Mouse (Mus musculus): ENCODE data around the gene Fam131a.

Gene Fam131a

DNA sequence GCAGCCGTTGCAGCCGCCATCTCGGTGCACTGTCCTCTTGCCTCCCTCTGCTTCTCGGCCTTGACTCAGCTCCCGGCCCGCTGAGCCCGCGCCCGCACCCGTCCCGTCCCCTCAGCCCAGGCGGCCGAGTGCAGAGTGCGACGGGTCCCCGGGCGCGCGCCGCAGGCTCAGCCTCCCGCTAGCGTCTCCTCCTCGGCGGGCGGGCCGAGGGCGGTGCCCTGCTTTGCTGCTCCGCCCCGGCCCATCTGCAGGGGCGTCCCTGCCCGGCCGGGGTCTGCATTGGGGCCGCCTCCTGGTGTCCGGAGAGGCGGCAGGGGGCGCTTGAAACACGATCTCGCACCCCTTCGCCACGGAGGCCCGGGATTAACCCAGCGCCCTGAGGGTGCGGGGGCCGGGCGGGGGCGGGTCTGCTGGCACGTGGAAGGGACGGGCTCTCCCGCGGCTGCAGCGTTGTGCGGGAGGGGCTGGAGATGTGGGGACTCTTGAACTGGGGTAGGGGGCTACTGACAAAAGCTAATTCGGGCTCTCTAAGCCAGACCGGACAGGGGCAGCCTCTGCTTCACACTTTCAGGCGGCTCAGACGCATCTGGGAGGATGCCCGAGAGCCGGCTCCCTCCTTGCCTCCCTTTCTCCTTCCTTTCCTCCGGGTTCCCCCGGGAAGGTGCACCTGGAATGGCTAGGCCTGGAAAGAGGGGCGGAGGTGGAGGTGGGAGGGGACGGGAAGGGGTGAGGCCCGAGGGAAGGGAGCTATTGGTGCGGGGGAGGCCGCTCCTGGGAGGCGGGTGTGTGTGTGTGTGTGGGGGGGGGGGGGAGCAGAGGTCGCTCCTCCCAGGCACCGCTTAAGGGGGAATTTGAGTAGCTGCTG is 23.2 kb downstream of the Fam131a start:
- peak; percentile 88 for DNase-seq (ENCODE audit: low spot score)

DNA sequence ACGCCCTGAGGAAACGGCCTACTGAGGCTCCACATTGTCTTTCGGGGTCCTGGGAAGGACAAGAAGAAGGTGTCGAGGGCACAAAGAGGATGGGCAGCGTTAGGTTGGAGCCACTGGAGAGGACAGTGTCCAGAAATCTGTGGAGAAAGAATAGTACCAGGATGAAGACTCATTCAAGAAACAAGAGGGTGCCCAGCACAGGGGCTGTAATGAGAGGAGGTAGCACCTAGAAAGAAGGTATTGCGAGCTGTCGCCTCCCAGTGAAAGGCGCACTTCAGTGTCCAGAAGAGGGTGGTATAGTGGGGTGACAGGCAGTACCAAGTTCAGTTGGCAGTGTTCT is 23.8 kb downstream of the Fam131a start:
- no peak for DNase-seq (ENCODE audit: low spot score)

DNA sequence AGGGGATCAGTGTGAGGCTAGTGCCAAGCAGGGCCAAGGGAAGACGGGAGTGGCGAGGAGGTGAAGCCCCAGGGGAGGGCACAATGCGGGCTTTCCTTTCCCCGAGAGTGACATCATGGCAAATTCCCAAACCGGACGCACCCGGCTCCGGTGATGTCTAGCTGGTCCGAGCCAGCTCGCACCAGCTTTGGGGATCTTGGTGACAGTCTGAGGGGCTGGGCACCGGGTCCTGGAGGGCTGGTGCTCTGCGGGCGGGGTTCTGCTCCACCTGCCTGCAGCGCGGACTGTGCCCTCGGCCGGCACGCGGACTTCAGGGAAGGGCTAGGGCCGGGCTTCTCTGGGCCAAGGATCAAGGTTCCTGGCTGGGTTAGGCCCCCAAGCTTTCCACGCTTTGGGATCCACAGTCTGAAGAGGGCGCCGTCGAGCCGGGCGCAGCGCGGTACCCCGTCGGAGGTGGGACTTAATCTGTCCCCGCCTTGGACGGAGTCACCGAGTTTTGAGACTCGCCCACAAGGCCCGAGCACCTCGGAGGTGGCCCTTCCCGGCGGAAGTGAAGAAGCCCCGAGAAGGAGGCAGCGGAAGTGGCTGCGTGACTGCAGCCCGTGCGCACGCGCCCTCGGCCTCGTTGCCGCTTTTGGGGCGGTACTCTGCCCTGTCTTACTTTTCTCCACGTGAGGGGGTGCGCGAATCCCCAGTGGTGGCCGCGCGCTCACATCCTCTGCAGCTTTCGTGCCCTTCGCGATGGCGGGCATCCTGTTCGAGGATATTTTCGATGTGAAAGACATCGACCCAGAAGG is 24.3 kb downstream of the Fam131a start, which contains the start of the genes Polr2h and Clcn2:
Gene Polr2h (plus strand): TSS at position 485 of the 797 bp plus-strand sequence.
Gene Clcn2 (minus strand): TSS at position 566 of the 797 bp plus-strand sequence.
- DNase-seq (ENCODE audit: low spot score): peak; percentile 96

DNA sequence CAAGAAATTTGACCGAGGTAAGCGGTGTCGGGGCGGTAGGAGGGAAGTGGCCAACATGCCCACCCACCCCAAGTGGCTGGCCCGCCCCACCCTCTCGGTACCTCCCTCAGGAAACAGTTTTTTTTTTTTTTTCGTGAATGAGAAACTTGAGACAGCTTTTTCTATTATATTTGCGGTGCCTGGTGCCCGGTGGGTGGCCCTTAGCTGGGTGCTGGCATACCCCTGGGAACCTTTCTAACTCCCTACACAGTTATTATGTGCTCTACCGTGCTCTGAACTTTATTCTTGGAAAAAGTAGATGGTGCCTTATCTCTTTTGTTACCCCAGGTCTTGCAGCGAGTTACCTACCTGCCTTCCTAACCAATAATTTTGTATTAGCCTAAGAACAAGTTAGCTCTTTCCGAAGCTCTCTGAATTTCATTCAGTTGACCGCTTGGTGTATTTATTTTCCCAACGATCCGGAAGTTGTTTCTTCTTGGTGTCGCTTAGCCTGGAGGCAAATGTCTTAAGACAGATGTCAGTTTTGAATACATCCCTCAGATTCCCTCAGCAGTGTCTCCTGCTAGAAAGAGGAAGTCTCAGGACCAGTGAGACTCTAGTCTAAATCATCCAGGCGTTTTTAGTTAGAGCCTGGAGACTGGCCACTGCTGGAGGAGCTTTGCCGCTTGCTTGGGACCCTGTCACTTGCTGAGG is 25.1 kb downstream of the Fam131a start:
- no peak for DNase-seq (ENCODE audit: low spot score)

DNA sequence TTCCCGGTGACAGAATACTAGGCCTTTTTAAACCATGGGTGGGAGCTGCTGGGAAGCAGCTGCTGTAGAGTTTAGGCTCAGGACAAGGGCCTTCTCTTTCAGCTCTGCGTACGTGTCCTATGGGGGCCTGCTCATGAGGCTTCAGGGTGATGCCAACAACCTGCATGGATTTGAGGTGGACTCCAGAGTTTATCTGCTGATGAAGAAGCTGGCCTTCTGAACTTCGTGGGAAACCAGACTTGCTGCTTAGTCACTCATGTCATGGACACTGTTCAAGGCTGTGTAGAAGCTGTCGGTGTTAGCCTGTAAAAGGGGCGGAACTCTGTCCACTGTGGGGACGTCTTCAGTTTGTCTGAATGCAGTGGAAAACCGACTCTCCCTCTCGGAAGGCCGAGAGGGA is 28.8 kb downstream of the Fam131a start:
- DNase-seq (ENCODE audit: low spot score): no peak

DNA sequence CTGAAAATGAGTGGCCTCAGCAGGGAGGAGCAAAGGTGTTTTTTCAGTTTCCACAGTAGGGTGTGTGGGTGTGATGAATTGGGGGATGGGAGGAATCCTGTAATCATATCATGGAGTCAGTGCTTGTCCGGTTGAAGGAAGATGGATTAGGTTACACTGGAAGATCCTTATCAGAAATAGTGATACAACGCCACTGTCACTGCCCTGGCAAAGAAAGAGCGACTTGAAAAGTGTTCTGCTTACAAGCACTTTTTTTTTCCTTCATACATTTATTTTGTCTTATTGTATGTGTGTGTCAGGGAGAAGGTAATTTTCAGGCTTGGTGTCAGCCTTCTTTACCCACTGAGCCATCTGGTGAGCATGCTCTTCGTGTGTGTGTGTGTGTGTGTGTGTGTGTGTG is 29.7 kb downstream of the Fam131a start:
- DNase-seq (ENCODE audit: low spot score): no peak

DNA sequence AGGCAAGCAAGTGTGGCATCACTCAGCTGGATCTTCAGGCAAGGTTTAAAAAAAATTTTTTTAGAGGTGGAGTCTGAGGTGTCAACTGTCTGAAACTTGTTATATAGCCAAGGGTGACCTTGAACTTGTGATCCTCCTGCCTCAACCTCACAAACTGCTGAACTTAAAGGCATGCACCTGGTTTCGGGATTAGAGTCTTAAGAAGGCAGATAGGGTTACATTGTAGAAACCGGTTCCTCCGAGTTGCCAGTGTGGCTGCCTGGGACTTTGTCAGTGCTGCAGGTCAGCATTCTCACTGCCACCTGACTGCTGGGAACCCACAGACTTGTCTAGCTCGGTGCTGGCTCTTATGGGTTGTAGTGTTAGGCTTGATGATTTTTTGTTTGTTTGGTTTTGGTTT is 30.2 kb downstream of the Fam131a start:
- no peak for DNase-seq (ENCODE audit: low spot score)

DNA sequence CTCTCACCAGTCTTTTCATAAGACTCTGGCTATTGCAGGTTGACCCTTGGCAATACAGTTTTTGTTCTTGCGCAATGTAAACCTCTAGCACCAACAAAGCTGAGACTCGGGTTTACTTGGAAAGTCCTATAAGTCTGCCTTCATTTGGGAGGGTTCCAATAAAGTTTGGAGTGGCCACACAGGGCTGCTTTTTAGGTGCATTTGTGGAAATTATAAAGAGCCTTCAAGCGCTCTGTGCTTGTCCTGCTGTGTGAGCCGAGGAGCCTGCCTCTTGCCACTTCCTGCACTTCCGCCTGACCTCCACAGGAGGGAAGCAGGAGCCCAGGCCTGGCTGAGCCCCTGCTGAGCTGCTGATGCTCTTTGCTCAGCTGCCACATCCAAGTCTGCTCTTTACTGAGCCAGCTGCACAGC is 31.3 kb downstream of the Fam131a start:
- DNase-seq (ENCODE audit: low spot score): peak; percentile 70

DNA sequence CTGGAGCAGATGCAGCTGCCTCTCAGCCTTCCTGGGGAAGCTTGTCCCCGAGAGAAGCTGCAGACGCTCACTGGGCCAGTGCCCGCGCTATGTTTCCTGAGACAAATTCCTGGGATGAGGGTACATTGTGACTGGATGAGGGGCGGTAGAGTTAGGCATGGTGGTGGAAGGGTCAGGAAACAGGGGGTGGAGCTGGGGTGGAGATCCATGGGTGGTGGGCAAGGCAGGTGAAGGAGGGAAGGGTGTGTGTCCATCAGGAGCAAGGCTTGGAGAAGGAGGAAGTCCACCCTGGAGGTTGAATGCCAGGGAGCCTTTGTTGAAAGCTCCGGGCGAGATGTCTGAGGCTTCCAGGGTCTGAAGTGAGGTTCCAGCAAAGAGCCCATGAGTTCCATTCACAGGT is 32.3 kb downstream of the Fam131a start:
- DNase-seq (ENCODE audit: low spot score): no peak

DNA sequence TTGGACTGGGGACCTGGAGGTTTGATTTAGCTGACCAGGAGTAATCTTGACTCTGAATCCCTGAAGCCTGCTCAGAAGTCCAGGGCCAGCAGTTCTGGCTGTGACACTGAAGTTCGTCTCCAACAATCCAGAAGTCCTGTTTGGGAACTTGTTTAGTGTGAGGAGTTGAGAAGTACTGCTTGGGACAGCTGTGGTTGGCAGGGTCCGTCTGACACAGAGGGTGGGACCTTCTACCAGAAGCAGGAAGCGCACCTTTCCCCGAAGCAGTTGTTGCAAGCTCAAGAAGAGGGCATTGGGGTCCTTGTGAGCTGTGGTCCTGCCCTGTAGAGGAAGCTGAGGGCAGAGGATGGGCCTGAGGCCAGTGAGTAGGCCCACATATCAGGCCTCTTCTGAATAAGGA is 32.7 kb downstream of the Fam131a start:
- no peak for DNase-seq (ENCODE audit: low spot score)

DNA sequence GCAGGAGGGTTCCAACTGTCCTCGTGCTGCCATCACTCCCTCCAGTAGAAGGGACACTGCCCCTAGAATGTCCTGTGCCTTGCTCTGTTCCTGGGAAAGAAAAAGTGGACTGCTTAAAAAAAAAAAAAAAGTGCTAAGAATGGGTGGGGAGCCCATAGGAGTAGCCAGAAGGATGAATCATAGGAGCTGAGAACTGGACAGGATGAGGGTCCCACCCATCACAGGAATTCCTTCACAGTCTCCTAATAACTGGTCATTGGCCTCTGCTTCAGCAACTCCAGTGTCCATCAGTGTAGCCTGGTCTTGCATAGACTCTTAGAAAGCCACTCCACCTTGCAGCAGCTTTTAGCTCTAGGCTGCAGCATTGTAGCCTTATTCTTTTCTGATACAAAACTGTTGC is 33.3 kb downstream of the Fam131a start:
- DNase-seq (ENCODE audit: low spot score): no peak

DNA sequence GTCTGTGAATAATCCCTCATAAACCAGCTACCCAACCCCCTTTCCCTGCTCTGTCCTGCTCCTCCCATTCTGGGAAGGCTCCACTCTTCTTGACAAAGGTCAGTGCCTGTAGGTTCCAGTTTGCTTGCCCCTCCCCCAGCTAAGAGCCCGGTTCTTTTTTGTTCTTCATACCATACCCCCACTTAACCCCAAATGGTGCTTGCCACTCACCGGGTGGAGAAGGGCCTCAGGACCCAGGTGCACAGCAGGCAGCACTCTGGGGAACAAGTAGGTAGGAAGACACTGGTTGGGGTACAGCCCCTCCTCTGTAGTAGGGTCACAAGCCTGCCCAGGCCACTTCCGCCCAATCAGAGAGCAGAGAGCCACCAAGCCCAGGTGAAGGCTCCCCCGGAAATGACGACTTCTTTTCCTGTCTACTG is 37.3 kb downstream of the Fam131a start:
- no peak for DNase-seq (ENCODE audit: low spot score)

DNA sequence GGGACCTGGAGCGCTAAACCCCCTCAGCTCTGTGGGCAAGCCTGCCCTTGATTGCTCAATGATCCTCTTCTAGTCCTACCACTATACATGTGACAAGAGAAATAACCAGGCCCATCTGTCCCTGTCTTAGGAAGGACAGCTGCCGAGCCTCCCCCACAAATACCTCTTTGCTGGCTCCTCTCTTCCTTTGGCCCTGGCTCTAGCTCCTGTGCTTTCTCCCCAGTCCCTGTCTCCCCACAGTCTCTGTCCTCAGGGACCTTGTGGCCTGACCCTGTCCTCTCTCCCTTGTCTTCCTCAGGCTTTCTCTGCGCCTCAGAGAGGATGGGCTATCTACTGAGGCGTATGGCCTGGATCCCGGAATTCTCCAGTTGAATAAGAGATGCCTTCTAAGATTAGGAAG is 38.6 kb downstream of the Fam131a start:
- DNase-seq (ENCODE audit: low spot score): no peak

DNA sequence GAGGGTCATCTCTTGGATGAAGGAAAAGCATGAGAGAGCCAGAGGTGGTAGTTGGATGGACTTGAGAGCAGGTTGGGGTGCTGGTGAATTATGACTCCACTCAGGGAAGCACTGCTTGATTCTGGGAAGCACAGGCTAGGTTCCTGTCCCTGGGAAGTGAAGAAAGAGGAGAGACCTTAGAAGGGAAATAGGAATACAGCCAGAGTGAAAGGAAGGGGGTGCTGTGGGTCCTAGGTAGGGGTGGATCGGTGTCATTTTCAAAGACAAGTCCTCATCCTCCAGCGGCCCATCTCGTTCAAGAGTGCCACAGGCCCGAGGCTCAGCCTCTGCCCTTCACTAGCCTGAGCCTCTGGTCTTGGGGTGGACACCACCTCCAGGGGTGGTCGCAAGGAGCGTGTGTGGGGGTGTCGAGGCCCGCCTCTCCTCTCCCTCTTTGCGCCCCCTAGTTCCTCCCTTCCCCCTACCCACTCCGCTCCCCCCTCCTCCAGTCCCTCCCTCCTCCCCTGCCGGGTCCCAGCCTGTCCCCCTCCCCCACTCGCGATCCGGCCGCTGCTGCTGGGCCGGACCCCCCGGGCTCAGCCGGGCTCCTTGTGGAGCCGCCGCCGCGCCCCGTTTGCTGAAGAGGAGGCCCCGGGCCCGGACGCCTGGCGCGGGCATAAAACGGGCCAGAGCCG is 39.3 kb downstream of the Fam131a start:
- DNase-seq (ENCODE audit: low spot score): no peak

DNA sequence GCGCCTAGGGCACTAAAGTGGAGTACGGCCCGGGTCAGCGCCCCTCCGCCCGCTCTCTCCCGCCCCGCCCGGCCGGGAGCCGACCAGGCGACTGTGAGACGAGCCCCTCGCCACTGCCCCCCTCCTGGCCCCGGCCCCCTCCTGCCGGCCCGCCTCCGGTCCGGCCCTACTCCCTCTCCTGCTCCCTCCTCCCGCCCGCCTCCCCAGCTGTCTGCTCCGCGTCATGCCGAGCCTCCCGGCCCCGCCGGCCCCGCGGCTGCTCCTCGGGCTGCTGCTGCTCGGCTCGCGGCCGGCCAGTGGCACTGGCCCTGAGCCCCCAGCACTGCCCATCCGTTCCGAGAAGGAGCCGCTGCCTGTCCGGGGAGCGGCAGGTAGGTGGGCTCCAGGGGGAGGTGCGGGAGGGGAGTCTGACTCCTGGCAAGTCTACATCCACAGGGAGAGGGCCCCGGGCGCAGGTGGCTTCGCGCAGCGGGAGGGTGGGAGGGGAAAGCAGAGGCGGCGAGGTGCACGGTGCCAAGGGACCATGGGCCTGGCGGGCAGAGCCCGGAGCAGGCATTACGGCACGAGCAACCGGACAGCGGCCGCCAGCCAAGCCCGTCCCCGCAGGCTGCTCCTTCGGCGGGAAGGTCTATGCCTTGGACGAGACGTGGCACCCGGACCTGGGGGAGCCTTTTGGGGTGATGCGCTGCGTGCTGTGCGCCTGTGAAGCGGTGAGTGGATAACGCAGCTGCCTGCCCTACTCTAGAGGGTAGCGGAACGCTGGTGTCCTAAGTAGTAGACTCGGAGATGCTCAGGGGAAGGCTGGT is 40.1 kb downstream of the Fam131a start, which contains the start of gene Chrd:
Gene Chrd (plus strand): TSS at position 203 of the 806 bp plus-strand sequence.
- DNase-seq (ENCODE audit: low spot score): peak; percentile 65

DNA sequence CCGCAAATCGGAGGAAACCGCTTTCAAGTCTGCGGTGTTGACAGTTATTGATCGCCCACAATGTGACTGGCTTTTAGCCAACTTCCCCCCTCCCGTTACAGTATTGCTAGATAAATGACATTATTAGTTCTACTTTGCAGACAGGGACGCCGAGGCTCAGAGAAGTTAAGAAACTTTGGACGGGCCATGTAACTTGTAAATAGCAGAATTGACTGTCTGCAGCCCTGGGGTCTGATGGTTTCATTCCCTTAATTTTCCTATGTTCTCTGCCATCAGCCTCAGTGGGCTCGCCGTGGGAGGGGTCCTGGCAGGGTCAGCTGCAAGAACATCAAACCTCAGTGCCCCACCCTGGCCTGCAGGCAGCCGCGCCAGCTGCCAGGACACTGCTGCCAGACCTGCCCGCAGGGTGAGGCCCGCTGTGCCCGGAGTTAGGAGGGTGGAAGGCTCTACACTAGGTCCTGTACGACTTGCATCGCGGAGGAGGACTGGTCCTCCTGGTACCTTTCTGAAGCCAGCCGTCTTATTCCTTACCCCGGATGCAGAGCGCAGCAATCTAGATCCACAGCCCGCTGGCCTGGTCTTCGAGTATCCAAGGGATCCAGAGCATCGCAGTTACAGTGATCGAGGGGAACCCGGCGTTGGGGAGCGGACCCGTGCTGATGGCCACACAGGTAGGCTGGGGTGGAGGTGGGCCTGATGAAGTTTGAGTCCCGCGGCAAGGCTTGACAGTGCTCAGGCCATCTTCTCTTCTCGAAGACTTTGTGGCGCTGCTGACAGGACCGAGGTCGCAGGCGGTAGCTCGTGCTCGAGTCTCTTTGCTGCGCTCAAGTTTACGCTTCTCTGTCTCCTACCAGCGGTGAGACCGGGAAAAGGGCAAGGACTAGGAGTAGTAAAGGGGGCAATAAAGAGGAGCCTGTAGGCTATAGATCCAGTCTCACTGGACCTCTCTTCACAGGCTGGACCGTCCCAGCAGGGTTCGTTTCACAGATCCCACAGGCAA is 41.0 kb downstream of the Fam131a start, which contains the start of gene Thpo:
Gene Thpo (minus strand): TSS at position 781 of the 1,000 bp plus-strand sequence.
- no peak for DNase-seq (ENCODE audit: low spot score)

DNA sequence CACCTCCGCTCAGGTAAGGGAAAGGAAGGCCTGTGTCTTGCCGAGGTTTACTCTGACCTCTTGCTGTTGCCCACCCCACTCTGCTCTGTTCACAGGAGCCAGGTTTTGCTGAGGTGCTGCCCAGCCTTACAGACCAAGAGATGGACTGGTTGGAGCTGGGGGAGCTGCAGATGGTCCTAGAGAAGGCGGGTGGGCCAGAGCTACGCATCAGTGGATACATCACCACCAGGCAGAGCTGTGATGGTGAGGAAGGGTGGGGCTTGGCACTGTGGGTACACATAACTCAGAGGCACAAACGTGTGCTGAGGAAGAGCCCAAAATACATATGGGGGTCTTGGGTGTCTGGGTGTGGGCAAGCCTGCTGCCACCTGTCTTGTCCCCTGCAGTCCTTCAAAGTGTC is 42.6 kb downstream of the Fam131a start:
- DNase-seq (ENCODE audit: low spot score): no peak

DNA sequence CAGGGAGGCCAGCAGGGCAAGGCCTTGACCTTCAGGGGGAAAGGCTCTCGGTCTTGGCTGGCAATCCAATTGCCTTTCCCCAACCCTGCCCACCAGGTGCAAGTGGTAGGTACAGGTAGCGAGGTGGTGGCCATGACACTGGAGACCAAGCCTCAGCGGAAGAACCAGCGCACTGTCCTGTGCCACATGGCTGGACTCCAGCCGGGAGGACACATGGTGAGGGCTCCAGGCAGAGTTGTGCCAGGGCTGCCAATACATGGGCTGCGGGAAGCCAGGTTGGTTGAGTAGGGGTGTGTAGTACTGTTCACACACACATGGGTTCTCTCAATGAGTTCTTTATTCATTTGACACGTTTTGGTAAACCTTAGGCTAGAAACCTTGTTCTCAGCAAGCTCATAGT is 43.1 kb downstream of the Fam131a start:
- DNase-seq (ENCODE audit: low spot score): no peak

DNA sequence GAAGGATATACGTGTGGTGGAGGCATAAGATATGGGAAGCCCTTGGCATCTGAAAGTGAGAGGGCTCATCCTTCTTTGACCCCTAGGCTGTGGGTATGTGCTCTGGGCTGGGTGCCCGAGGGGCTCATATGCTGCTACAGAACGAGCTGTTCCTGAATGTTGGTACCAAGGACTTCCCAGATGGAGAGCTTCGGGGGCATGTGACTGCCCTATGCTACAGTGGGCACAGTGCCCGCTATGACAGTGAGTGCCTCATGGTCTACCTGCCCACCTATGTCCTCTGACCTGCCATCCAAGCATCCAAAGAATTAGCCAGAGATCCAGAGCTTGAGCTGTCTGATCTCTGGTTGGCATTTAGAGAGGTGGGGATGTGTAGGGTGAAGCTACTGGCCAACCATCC is 43.8 kb downstream of the Fam131a start:
- no peak for DNase-seq (ENCODE audit: low spot score)

DNA sequence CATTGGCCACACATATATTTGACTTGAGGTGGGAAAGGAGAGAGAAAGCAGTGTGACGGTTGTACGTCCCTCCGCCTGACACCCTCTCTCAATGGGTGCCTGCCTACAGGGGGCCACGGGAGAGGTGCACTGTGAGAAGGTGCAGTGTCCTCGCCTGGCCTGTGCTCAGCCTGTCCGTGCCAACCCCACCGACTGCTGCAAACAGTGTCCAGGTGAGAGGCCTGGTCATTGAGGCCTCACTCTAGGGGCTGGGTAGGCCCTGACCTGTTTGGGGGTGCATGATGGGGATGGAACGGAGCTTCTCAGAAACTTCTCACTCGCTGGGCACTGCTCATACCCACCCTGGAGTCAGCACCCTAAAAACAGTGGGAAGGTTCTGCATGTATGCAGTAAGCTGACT is 46.8 kb downstream of the Fam131a start:
- no peak for DNase-seq (ENCODE audit: low spot score)
